Mouse (Mus musculus): ENCODE data around the gene Cox14.

DNA sequence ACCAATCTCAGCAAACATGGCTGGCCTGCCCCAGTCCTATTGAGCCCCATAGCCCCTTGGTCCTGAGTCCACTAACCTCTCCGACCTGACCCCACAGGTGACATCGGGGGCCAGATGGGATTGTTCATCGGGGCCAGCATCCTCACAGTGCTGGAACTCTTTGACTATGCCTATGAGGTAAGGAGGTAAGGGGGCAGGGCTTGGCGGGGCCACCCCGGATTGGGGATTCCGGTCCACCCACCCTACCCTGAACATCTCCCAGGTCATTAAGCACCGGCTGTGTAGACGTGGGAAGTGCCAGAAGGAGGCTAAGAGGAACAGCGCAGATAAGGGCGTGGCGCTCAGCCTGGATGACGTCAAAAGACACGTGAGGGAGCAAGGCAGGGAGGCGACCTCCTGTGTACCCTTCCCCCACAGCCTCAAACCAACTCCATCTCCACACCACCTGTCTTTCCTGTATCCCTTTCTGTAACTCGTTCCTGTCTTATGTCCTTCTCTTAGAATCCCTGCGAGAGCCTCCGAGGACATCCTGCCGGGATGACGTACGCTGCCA is 26.8 kb upstream of the Cox14 start:
- no peak for TF ChIP-seq CTCF (IDR thresholded peaks at IDR 0.05; ENCODE audit: borderline replicate concordance, control insufficient read depth, extremely low read depth, insufficient read depth, low read length, poor library complexity)
- no peak for TF ChIP-seq POLR2A (IDR thresholded peaks at IDR 0.05; ENCODE audit: control insufficient read depth, extremely low read depth, insufficient read depth, low read length, poor library complexity)

Data from thymus, adult 2 months (tissue).